Mouse (Mus musculus) MEL (cell line): Measurements from ENCODE around the gene Rad51b.

Source experiments
- CHD2 ChIP-seq: IDR thresholded peaks from 2 replicates; pipeline ENCODE4 v1.6.1; 2011; ENCODE audit warnings: low read length, improper control_type of control experiment
- CTCF ChIP-seq, 3 experiments: IDR thresholded peaks in 2 of 3; conservative IDR thresholded peaks in 1 of 3; 2 replicates each; pipeline ENCODE4 v1.5.1; 2011 to 2012; ENCODE audit warnings: low read length in 3 of 3, low read depth in 2 of 3, mild to moderate bottlenecking in 2 of 3, improper control_type of control experiment in 1 of 3, inconsistent platforms in 1 of 3, mixed read lengths in 1 of 3, moderate library complexity in 1 of 3; ENCODE audit not compliant: control insufficient read depth in 1 of 3, insufficient read depth in 1 of 3, poor library complexity in 1 of 3, severe bottlenecking in 1 of 3
- E2F4 ChIP-seq: IDR thresholded peaks from 2 replicates; pipeline ENCODE4 v1.6.1; 2011; ENCODE audit warnings: low read depth, low read length, improper control_type of control experiment, borderline replicate concordance
- EP300 ChIP-seq, 2 experiments: IDR thresholded peaks; 2 replicates each; pipeline ENCODE4 v1.6.1; 2011; ENCODE audit warnings: improper control_type of control experiment in 2 of 2, low read length in 2 of 2, low read depth in 1 of 2, mild to moderate bottlenecking in 1 of 2
- GABPA ChIP-seq: IDR thresholded peaks from 2 replicates; pipeline ENCODE4 v1.6.1; 2012; ENCODE audit warnings: low read depth, mild to moderate bottlenecking, inconsistent platforms, low read length, improper control_type of control experiment, moderate library complexity
- MAX ChIP-seq: IDR thresholded peaks from 2 replicates; pipeline ENCODE4 v1.6.1; 2011; ENCODE audit warnings: low read length, improper control_type of control experiment
- MEF2A ChIP-seq: IDR thresholded peaks from 2 replicates; pipeline ENCODE4 v1.6.1; 2014; ENCODE audit warnings: low read depth, mild to moderate bottlenecking, inconsistent platforms, low read length, improper control_type of control experiment; ENCODE audit not compliant: poor library complexity, insufficient replicate concordance, severe bottlenecking; ENCODE audit errors: extremely low read depth
- POLR2A ChIP-seq, 2 experiments: IDR thresholded peaks; 2 replicates each; pipeline ENCODE4 v1.6.1; 2011 to 2012; ENCODE audit warnings: low read length in 2 of 2, mild to moderate bottlenecking in 2 of 2, control low read depth in 1 of 2, improper control_type of control experiment in 1 of 2, low read depth in 1 of 2, moderate library complexity in 1 of 2; ENCODE audit not compliant: control insufficient read depth in 1 of 2, insufficient read depth in 1 of 2, poor library complexity in 1 of 2
- POLR2AphosphoS2 ChIP-seq: IDR thresholded peaks from 2 replicates; pipeline ENCODE4 v1.6.1; 2011; ENCODE audit warnings: low read length, improper control_type of control experiment
- TBP ChIP-seq: IDR thresholded peaks from 2 replicates; pipeline ENCODE4 v1.8.0; 2011; ENCODE audit warnings: low read depth, low read length, improper control_type of control experiment
- TCF12 ChIP-seq: IDR thresholded peaks from 2 replicates; pipeline ENCODE4 v1.6.1; 2014; ENCODE audit warnings: low read depth, mild to moderate bottlenecking, inconsistent platforms, low read length, improper control_type of control experiment, moderate library complexity
- UBTF ChIP-seq: IDR thresholded peaks from 2 replicates; pipeline ENCODE4 v1.6.1; 2012; ENCODE audit warnings: low read depth, mild to moderate bottlenecking, inconsistent platforms, low read length, improper control_type of control experiment, moderate library complexity, borderline replicate concordance; ENCODE audit not compliant: insufficient read depth
- USF1 ChIP-seq: IDR thresholded peaks from 2 replicates; pipeline ENCODE4 v1.6.1; 2014; ENCODE audit warnings: low read depth, mild to moderate bottlenecking, inconsistent platforms, low read length, improper control_type of control experiment, moderate library complexity
- ZKSCAN1 ChIP-seq: IDR thresholded peaks from 2 replicates; pipeline ENCODE4 v1.6.1; 2012; ENCODE audit warnings: low read depth, mild to moderate bottlenecking, inconsistent platforms, low read length, improper control_type of control experiment, moderate library complexity

- TF ChIP-seq POLR2A (IDR thresholded peaks at IDR 0.05; ENCODE audit: control insufficient read depth in 1 of 2, insufficient read depth in 1 of 2, low read depth in 1 of 2, low read length in 2 of 2, poor library complexity in 1 of 2) (no peak), CHD2 (no peak), EP300 (IDR thresholded peaks at IDR 0.05; ENCODE audit: low read depth in 1 of 2, low read length in 2 of 2) (peak; percentile 56 to 76), USF1 (no peak), ZKSCAN1 (no peak), CTCF (IDR thresholded peaks at IDR 0.05 in 2 of 3, conservative IDR thresholded peaks at IDR 0.05 in 1 of 3; ENCODE audit: control insufficient read depth in 1 of 3, insufficient read depth in 1 of 3, low read depth in 2 of 3, low read length in 3 of 3, poor library complexity in 1 of 3, severe bottlenecking in 1 of 3) (no peak), TCF12 (peak; percentile 78), TBP (no peak), MEF2A (no peak), GABPA (no peak), E2F4 (no peak), UBTF (no peak), POLR2AphosphoS2 (no peak), MAX (no peak)
Measured at GRCm38 (mm10) chr12:79611665-79612064, 314.6 kb downstream of the Rad51b start.
